Mouse (Mus musculus) cerebellum, adult 2 months (tissue): ENCODE results near the gene Ifna12.

Experiments
- CTCF ChIP-seq: fragments of 200-500 bp; IDR thresholded peaks from 2 replicates; pipeline ENCODE4 v1.5.1; 2011; ENCODE audit warnings: low read depth, mild to moderate bottlenecking, control low read depth, low read length, moderate library complexity, borderline replicate concordance; ENCODE audit not compliant: insufficient read depth
- POLR2A ChIP-seq: fragments of 200-500 bp; IDR thresholded peaks from 2 replicates; pipeline ENCODE4 v1.6.1; 2011; ENCODE audit warnings: low read length, control low read depth, borderline replicate concordance; ENCODE audit not compliant: insufficient read depth

GRCm38 (mm10) chr4:88641077-88641831 lies 38.1 kb upstream of the Ifna12 start:
- TF ChIP-seq CTCF (peak; percentile 93), POLR2A (no peak)
